Mouse (Mus musculus) embryonic facial prominence, embryonic 12.5 days (tissue): ENCODE data around the gene Chd2. TPM values are rescaled to one million over a fixed set of nuclear protein-coding genes. Genes with fewer than 3 reads are reported as not detected.
A peak's percentile ranks its signal among the peaks of the same experiment; 100 is the strongest.

Source experiments
- ATAC-seq: fragments of 200-750 bp; cut with Nextera tagmentation; 2 replicates; pipeline ENCODE4 v1.8.0; 2017; ENCODE audit not compliant: insufficient number of reproducible peaks, insufficient read depth, low FRiP score, low TSS enrichment
- H3K27ac ChIP-seq: fragments of 300-500 bp; sonication (generic); 2 replicates; pipeline ENCODE4 v1.5.1; 2016; ENCODE audit warnings: mild to moderate bottlenecking
- H3K27me3 ChIP-seq: fragments of 300-500 bp; sonication (generic); 2 replicates; pipeline ENCODE4 v1.6.1; 2016; ENCODE audit warnings: mild to moderate bottlenecking, moderate library complexity
- H3K36me3 ChIP-seq: fragments of 300-500 bp; sonication (generic); 2 replicates; pipeline ENCODE4 v1.6.1; 2016; ENCODE audit warnings: mild to moderate bottlenecking
- H3K4me1 ChIP-seq: fragments of 300-500 bp; sonication (generic); 2 replicates; pipeline ENCODE4 v1.6.1; 2016
- H3K4me2 ChIP-seq: fragments of 300-500 bp; sonication (generic); replicated peaks from 2 replicates; pipeline ENCODE4 v1.6.1; 2016; ENCODE audit warnings: mild to moderate bottlenecking, moderate library complexity
- H3K4me3 ChIP-seq: fragments of 300-500 bp; sonication (generic); 2 replicates; pipeline ENCODE4 v1.5.1; 2016; ENCODE audit warnings: mild to moderate bottlenecking
- H3K9ac ChIP-seq: fragments of 300-500 bp; sonication (generic); 2 replicates; pipeline ENCODE4 v1.6.1; 2016; ENCODE audit warnings: mild to moderate bottlenecking, moderate library complexity
- H3K9me3 ChIP-seq: fragments of 300-500 bp; sonication (generic); 2 replicates; pipeline ENCODE4 v1.6.1; 2016; ENCODE audit warnings: mild to moderate bottlenecking, moderate library complexity
- WGBS: fragments of 180-500 bp; shearing (Covaris S2); methylation state at CpG from one replicate; pipeline ENCODE4 v1.1.7; 2016; 5-methylcytosine and 5-hydroxymethylcytosine counted together
- polyA plus RNA-seq: library from polyadenylated mRNA; unstranded; fragments of >200 nt; fragmentation: Nextera tagmentation; extraction: Ambion mirVana; gene quantifications from 2 replicates; pipeline ENCODE4 v1.2.1, GENCODE M21; 2016

Chd2 gene
- polyA plus RNA-seq, 1 experiment from 2014 or later = 65.0 TPM

DNA sequence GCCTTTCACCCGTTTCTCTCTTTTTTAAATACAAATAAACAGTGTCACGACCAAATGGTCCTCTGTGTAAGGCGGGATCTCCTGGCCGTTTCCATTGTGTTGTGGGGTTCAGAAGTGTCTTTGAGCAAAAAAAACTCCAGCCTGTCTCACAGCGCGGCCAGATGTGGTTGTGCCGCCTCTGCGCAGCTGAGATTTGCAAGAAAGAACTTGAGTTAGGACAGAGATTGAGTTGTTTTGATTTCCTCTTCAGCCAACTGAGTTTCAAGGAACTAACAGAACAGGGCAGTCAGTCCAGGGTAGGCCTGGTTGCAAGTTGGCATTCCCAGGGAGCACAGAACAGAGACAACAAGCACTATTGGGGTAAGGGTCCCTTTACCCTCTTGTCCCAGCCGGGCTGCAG, 149.3 kb downstream of the Chd2 start:
- peak overlapping the region; percentile 85 for H3K4me3 ChIP-seq
- no peak for ATAC-seq
- H3K27ac ChIP-seq = peak overlapping the region; percentile 99
- WGBS = 1% methylated on average over 9 of the region's 9 CpGs
- no peaks in the 10 kb centered on the region for H3K9me3 ChIP-seq
- peak overlapping the region; percentile 71 for H3K4me2 ChIP-seq
- peaks cover 4% of the 10 kb centered on the region; the same call in 1 of the 2 replicates for H3K36me3 ChIP-seq
- H3K9ac ChIP-seq = peak overlapping the region; percentile 91
- peaks cover 40% of the 10 kb centered on the region for H3K4me1 ChIP-seq
- H3K27me3 ChIP-seq = no peaks in the 10 kb centered on the region

DNA sequence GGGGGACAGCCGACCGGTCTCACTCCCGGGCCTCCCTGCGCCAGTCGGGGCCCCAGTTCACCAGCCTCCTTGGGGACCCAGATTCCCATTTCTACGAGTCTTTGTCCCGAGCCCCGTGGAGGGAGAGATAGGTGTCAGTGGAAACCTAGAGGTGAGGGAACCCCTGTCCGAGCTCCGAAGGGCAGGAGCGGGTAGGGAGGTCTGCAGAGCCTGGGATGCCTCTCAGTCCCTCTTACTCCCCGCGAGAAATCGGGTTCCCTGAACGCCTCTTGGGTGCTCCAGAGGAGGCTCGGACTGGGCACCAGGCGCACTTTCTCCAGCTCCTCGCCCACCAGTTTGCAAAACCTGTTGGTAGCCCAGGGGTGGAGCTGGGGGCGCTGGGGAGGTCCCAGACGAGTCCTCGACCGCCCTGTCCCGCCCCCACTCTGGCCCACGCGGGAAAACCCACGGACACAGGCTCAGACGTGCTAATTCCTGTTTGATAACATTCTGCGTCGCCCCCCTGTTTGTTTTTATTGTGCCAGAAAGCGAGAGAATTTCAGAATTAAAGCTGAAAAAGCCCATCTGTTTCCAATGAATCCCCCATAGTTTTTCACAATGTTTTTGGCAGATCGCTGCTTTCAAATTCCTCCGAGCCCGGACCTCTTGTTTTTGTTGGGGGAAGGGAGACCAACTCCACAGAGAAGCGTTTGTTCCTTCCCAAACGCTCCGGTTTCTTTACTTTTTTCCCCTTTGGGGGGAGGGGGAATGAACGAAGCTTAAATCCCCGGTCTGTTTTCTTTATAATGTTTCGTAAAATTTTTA, 149.9 kb downstream of the Chd2 start:
- under 1% methylated on average over 39 of the region's 39 CpGs for WGBS
- Histone ChIP-seq H3K36me3 (peaks cover 4% of the 10 kb centered on the region; the same call in 1 of the 2 replicates), H3K27me3 (no peaks in the 10 kb centered on the region), H3K9ac (peak overlapping the region; percentile 91), H3K9me3 (no peaks in the 10 kb centered on the region), H3K4me3 (peak overlapping the region; percentile 85), H3K4me1 (peaks cover 37% of the 10 kb centered on the region), H3K27ac (peak overlapping the region; percentile 99), H3K4me2 (peak overlapping the region; percentile 71)
- peak; percentile 45 for ATAC-seq

DNA sequence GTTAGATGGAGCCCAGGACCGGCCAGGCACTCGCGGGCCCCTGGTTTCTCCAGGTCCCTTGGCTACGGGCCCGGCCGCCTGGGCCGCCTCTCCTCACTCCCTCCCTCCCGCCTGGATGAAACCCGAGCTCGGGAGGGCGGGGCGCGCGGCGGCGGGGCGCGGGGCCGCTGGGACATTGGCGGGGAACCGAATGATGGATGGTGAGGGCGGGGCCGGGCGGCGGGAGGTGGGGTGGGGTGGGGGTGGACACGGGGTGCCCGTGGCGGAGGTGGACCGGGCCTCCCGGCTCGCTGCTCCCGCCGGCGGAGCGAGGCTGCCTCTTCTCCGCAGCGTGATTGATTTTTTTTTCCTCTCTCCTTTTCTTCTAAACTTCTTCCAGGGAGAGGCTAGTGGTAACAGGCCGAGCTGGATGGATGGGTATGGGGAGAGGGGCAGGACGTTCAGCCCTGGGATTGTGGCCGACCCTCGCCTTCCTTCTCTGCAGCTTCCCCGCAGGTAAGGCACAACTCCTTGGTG, 150.6 kb downstream of the Chd2 start:
- peak overlapping the region; percentile 99 for H3K27ac ChIP-seq
- under 1% methylated on average over 39 of the region's 42 CpGs for WGBS
- H3K4me3 ChIP-seq = peak overlapping the region; percentile 85
- peaks cover 34% of the 10 kb centered on the region for H3K4me1 ChIP-seq
- no peaks in the 10 kb centered on the region for H3K9me3 ChIP-seq
- ATAC-seq = peak; percentile 84
- H3K36me3 ChIP-seq = peaks cover 4% of the 10 kb centered on the region; the same call in 1 of the 2 replicates
- H3K4me2 ChIP-seq = peak overlapping the region; percentile 71
- H3K27me3 ChIP-seq = no peaks in the 10 kb centered on the region
- H3K9ac ChIP-seq = peak overlapping the region; percentile 91

DNA sequence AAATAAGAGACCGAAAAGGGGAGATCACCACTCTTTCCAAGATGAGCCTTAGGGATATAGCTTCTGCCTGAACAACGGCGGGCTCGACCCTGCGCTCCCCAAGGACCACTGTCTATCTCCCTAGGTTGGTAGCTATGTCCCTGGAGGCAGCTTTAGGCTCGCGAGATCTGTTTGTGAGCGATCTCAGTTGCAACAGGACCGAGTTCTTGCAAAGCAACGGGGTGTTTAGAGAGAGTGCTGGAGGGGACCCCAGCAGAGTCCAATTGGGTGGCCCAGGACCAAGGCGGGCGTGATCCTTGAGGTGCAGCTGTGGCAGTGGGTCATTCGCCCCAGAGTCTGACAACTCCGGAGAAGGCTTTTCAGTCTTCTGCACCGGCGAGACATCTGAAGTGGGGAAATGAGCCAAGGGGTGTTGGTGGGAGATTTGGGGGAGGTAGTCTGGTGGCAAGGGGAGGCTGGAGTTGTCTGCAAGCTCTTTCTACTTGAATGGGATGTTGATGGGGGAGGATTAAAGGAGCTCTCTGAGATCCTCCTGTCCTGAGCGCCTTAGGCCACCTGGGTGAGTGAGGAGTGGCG, 151.1 kb downstream of the Chd2 start:
- Histone ChIP-seq H3K27ac (peak overlapping the region; percentile 99), H3K9me3 (no peaks in the 10 kb centered on the region), H3K9ac (peak overlapping the region; percentile 91), H3K27me3 (no peaks in the 10 kb centered on the region), H3K4me1 (peaks cover 31% of the 10 kb centered on the region), H3K36me3 (peaks cover 4% of the 10 kb centered on the region; the same call in 1 of the 2 replicates), H3K4me2 (peak overlapping the region; percentile 71), H3K4me3 (peak overlapping the region; percentile 85)
- no peak for ATAC-seq
- WGBS = under 1% methylated on average over 18 of the region's 18 CpGs

GRCm38 (mm10) chr7:73389871-73390294, 151.7 kb downstream of the Chd2 start:
- peaks cover 25% of the 10 kb centered on the region for H3K4me1 ChIP-seq
- 2% methylated on average over 15 of the region's 15 CpGs for WGBS
- H3K9ac ChIP-seq = 0 out of 2 replicates have a peak overlapping the region, but pooled peaks have one; percentile 91

GRCm38 (mm10) chr7:73389419-73389818, 152.2 kb downstream of the Chd2 start:
- peaks cover 22% of the 10 kb centered on the region for H3K4me1 ChIP-seq
- H3K27me3 ChIP-seq = no peaks in the 10 kb centered on the region
- H3K27ac ChIP-seq = peak overlapping the region; percentile 99
- no peaks in the 10 kb centered on the region for H3K36me3 ChIP-seq
- peak overlapping the region; percentile 71 for H3K4me2 ChIP-seq
- no peak overlapping the region for H3K9ac ChIP-seq
- ATAC-seq = no peak
- WGBS = 7% methylated on average over 9 of the region's 9 CpGs
- H3K9me3 ChIP-seq = no peaks in the 10 kb centered on the region
- no peak overlapping the region for H3K4me3 ChIP-seq

More at GRCm38 (mm10) chr7:73389871-73390294, 151.7 kb downstream of the Chd2 start:
- H3K27ac ChIP-seq = peak overlapping the region; percentile 99
- peaks cover 3% of the 10 kb centered on the region; the same call in 1 of the 2 replicates for H3K36me3 ChIP-seq
- peak overlapping the region; percentile 71 for H3K4me2 ChIP-seq
- H3K9me3 ChIP-seq = no peaks in the 10 kb centered on the region
- H3K4me3 ChIP-seq = peak overlapping the region; percentile 85
- ATAC-seq = no peak
- H3K27me3 ChIP-seq = no peaks in the 10 kb centered on the region

DNA sequence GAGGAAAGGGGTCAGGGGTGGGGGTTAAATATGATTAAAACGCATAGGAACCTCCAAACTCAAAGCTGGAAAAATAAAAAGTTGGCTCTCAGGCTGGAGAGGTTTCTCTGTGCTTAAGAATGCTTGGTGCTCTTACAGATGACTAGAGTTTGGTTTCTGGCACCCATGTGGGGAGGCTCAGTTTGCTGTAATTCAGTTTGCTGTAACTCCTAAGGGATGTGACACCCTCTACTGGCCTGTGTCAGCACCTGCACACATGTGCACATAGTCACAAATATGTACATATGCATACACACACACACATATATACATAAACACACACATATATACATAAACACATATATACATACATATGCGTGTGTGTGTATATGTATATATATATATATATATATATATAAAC, 152.8 kb downstream of the Chd2 start:
- no peaks in the 10 kb centered on the region for H3K36me3 ChIP-seq
- no peak overlapping the region for H3K4me3 ChIP-seq
- H3K4me1 ChIP-seq = peaks cover 17% of the 10 kb centered on the region
- no peak overlapping the region for H3K4me2 ChIP-seq
- H3K27ac ChIP-seq = no peak overlapping the region
- H3K27me3 ChIP-seq = no peaks in the 10 kb centered on the region
- whole genome bisulfite sequencing = 51% methylated on average over 2 of the region's 2 CpGs
- no peak for ATAC-seq
- H3K9ac ChIP-seq = no peak overlapping the region
- no peaks in the 10 kb centered on the region for H3K9me3 ChIP-seq

DNA sequence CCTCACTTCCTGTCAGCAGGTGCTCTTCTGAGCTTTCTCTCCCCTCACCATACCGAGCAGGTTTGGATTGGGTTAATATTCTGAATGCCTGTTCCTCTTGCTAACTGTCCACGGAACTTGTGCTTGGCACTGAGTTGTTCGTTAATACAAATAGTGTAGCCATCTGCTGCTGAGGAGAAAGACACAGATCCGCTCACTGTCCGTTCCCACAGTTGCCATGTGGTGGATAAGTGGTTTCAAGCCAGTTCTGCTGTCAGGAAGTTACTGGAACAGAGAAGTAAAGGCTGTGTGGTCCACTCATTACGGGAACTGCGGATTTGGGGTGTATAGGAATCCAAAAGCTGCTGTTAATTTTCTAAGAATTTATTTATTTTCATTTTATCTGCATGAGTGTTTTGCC, 158.8 kb downstream of the Chd2 start:
- H3K4me2 ChIP-seq = no peak overlapping the region
- H3K4me1 ChIP-seq = peaks cover 11% of the 10 kb centered on the region
- ATAC-seq = no peak
- H3K9me3 ChIP-seq = no peaks in the 10 kb centered on the region
- H3K9ac ChIP-seq = no peak overlapping the region
- H3K4me3 ChIP-seq = no peak overlapping the region
- H3K27me3 ChIP-seq = 0 out of 2 replicates have a peak, but pooled peaks cover 7% of the 10 kb centered on the region
- 85% methylated on average over 7 of the region's 7 CpGs for WGBS
- H3K36me3 ChIP-seq = no peaks in the 10 kb centered on the region
- H3K27ac ChIP-seq = no peak overlapping the region

- H3K4me1 ChIP-seq = peaks cover 21% of the 10 kb centered on the region
- no peak overlapping the region for H3K27ac ChIP-seq
- no peaks in the 10 kb centered on the region for H3K36me3 ChIP-seq
- no peaks in the 10 kb centered on the region for H3K9me3 ChIP-seq
- peaks cover 31% of the 10 kb centered on the region for H3K27me3 ChIP-seq
- peak overlapping the region; percentile 68; the same call in 1 of the 2 replicates for H3K4me3 ChIP-seq
- ATAC-seq = no peak
- no peak overlapping the region for H3K9ac ChIP-seq
- 72% methylated on average over 6 of the region's 6 CpGs for WGBS
- H3K4me2 ChIP-seq = peak overlapping the region; percentile 98
Measured at GRCm38 (mm10) chr7:73378034-73378433, 163.6 kb downstream of the Chd2 start.

- WGBS = 50% methylated on average over 12 of the region's 12 CpGs
- Histone ChIP-seq H3K9ac (peak overlapping the region; percentile 8; the same call in 1 of the 2 replicates), H3K4me2 (peak overlapping the region; percentile 98), H3K4me1 (peaks cover 22% of the 10 kb centered on the region), H3K27me3 (peaks cover 39% of the 10 kb centered on the region), H3K36me3 (no peaks in the 10 kb centered on the region), H3K4me3 (peak overlapping the region; percentile 68), H3K9me3 (no peaks in the 10 kb centered on the region), H3K27ac (no peak overlapping the region)
- no peak for ATAC-seq
Measured at GRCm38 (mm10) chr7:73377307-73377706, 164.3 kb downstream of the Chd2 start.
